Mouse (Mus musculus): ENCODE results near the gene Ccdc63. TPM values are rescaled to one million over a fixed set of nuclear protein-coding genes. Genes with fewer than 3 reads are reported as not detected.

Gene Ccdc63
- polyA plus RNA-seq (2017; shearing (Covaris generic)) = 1.4 TPM

GRCm38 (mm10) chr5:122140723-122141122 is at the start of gene Ccdc63:
Gene Ccdc63 (minus strand): TSS chr5:122140823.

GRCm38 (mm10) chr5:122157827-122158381 is 17.3 kb upstream of the Ccdc63 start, which contains the start of gene Ppp1cc:
Gene Ppp1cc (plus strand): TSS chr5:122158278.

Other genes with a start within 250 kb of the Ccdc63 start
- gene Cux2, start 90.7 kb downstream of the Ccdc63 start, polyA plus RNA-seq (2017; shearing (Covaris generic)) = 0.26 TPM
- not detected for gene Myl2, start 39.9 kb downstream of the Ccdc63 start, polyA plus RNA-seq (2017; shearing (Covaris generic))
- 783 TPM for gene Ppp1cc, start 17.5 kb upstream of the Ccdc63 start, polyA plus RNA-seq (2017; shearing (Covaris generic))
- 57.8 TPM for gene Hvcn1, start 66.0 kb upstream of the Ccdc63 start, polyA plus RNA-seq (2017; shearing (Covaris generic))
- 2.1 TPM for gene Tctn1, start 123.6 kb upstream of the Ccdc63 start, polyA plus RNA-seq (2017; shearing (Covaris generic))
- gene Pptc7, start 143.5 kb upstream of the Ccdc63 start, polyA plus RNA-seq (2017; shearing (Covaris generic)) = 59.2 TPM
- 1.0 TPM for gene Rad9b, start 213.4 kb upstream of the Ccdc63 start, polyA plus RNA-seq (2017; shearing (Covaris generic))
- 127 TPM for gene Vps29, start 213.5 kb upstream of the Ccdc63 start, polyA plus RNA-seq (2017; shearing (Covaris generic))
- gene Gpn3, start 231.1 kb upstream of the Ccdc63 start, polyA plus RNA-seq (2017; shearing (Covaris generic)) = 122 TPM
- 19.3 TPM for gene Fam216a, start 231.5 kb upstream of the Ccdc63 start, polyA plus RNA-seq (2017; shearing (Covaris generic))